Mouse (Mus musculus) stomach, postnatal 0 days (tissue): Measurements from ENCODE around the gene Gramd1b. TPM values are rescaled to one million over a fixed set of nuclear protein-coding genes. Genes with fewer than 3 reads are reported as not detected.

Experiments
- ATAC-seq: fragments of 200-750 bp; cut with Nextera tagmentation; 2 replicates; pipeline ENCODE4 v1.8.0; 2017; ENCODE audit not compliant: low FRiP score, low TSS enrichment
- DNase-seq: peaks from one replicate; pipeline ENCODE4 v3.0.0-alpha.2; 2016; ENCODE audit warnings: low spot score
- H3K27ac ChIP-seq: fragments of 300-500 bp; sonication (generic); replicated peaks from 2 replicates; pipeline ENCODE4 v1.5.1; 2014; ENCODE audit warnings: mild to moderate bottlenecking, control low read depth
- H3K27me3 ChIP-seq: fragments of 300-500 bp; sonication (generic); 2 replicates; pipeline ENCODE4 v1.6.1; 2014; ENCODE audit warnings: low read length; ENCODE audit not compliant: control insufficient read depth, insufficient read depth
- H3K36me3 ChIP-seq: fragments of 300-500 bp; sonication (generic); 2 replicates; pipeline ENCODE4 v1.6.1; 2014; ENCODE audit warnings: low read length, mixed read lengths; ENCODE audit not compliant: control insufficient read depth, insufficient read depth
- H3K4me1 ChIP-seq: fragments of 300-500 bp; sonication (generic); replicated peaks from 2 replicates; pipeline ENCODE4 v1.6.1; 2014; ENCODE audit warnings: antibody characterized with exemption; ENCODE audit not compliant: control insufficient read depth, insufficient read depth
- H3K4me2 ChIP-seq: fragments of 300-500 bp; sonication (generic); replicated peaks from 2 replicates; pipeline ENCODE4 v1.6.1; 2014; ENCODE audit warnings: low read depth, mild to moderate bottlenecking, control low read depth, moderate library complexity
- H3K4me3 ChIP-seq: fragments of 300-500 bp; sonication (generic); 2 replicates; pipeline ENCODE4 v1.5.1; 2014; ENCODE audit warnings: low read depth, low read length, control low read depth
- H3K9ac ChIP-seq: fragments of 300-500 bp; sonication (generic); 2 replicates; pipeline ENCODE4 v1.6.1; 2014; ENCODE audit warnings: mild to moderate bottlenecking, low read length, control low read depth, mixed read lengths
- H3K9me3 ChIP-seq: fragments of 300-500 bp; sonication (generic); 2 replicates; pipeline ENCODE4 v1.6.1; 2016; ENCODE audit warnings: low read length; ENCODE audit not compliant: control insufficient read depth
- CTCF ChIP-seq: IDR thresholded peaks from 2 replicates; pipeline ENCODE4 v1.5.1; 2016; ENCODE audit warnings: antibody characterized with exemption, low read depth, mild to moderate bottlenecking, moderate library complexity
- EP300 ChIP-seq: optimal IDR thresholded peaks from 2 replicates; pipeline ENCODE3; 2016; ENCODE audit warnings: antibody characterized with exemption
- WGBS: fragments of 180-500 bp; shearing (Covaris S2); extraction: QIAGEN DNeasy Blood & Tissue Kit; methylation state at CpG from one replicate; pipeline ENCODE4 v1.1.7; 2014; 5-methylcytosine and 5-hydroxymethylcytosine counted together
- polyA plus RNA-seq: library from polyadenylated mRNA; unstranded; fragments of >200 nt; fragmentation: Nextera tagmentation; extraction: Ambion mirVana; gene quantifications from 2 replicates; pipeline ENCODE4 v1.2.1, GENCODE M21; 2015

Gramd1b gene
- polyA plus RNA-seq, 1 experiment from 2014 or later: 1.8 TPM

DNA sequence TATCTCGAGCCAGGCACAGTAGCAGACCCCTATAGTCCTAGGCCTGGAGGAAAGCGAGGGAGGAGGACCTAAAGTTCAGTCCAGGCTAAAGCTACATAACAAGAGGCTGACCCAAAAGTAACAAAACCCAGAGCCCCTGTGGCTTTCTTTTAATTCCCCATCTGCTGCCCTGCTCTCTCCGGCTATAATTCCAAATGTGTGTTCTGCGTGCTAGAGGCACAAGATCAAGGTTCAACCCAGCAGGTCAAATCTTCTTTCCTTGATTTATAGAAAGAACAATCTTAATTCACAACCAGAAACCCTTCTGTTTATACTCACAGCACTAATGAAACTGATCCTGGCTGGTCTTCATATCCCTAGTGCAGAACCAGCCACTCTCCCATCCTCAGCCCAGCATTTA lies 118.9 kb downstream of the Gramd1b start:
- Histone ChIP-seq H3K4me1 (no peaks in the 10 kb centered on the region), H3K27ac (no peak overlapping the region), H3K9ac (no peak overlapping the region), H3K9me3 (no peaks in the 10 kb centered on the region), H3K4me3 (no peak overlapping the region), H3K36me3 (no peaks in the 10 kb centered on the region), H3K27me3 (no peaks in the 10 kb centered on the region), H3K4me2 (no peak overlapping the region)
- no peak for ATAC-seq
- 88% methylated on average over 4 of the region's 4 CpGs for WGBS
- TF ChIP-seq CTCF (no peak), EP300 (no peak)
- no peak for DNase-seq

DNA sequence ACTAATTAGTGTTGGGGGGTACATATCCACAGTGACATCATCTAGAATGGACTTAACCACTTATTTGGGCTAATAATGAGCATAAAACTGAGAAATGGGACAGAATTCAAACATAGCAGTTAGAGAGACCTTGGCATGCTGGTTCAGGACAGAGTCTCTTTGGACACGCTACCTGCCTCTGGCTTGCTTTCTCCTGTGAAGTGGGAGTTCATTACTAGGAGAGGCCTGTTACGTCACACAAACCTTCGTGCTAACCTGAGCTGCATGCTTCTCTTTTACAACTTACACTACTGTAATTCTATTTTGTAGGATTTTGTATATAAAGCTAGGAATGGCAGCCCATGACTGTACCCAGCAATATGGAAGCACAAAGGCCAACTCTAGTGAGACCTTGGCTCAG lies 120.3 kb downstream of the Gramd1b start:
- no peaks in the 10 kb centered on the region for H3K4me1 ChIP-seq
- H3K27me3 ChIP-seq: no peaks in the 10 kb centered on the region
- no peaks in the 10 kb centered on the region for H3K36me3 ChIP-seq
- WGBS: 97% methylated on average over 3 of the region's 3 CpGs
- H3K9me3 ChIP-seq: no peaks in the 10 kb centered on the region
- DNase-seq (no peak), ATAC-seq (no peak)
- no peak overlapping the region for H3K4me2 ChIP-seq
- no peak overlapping the region for H3K9ac ChIP-seq
- H3K27ac ChIP-seq: no peak overlapping the region
- no peak overlapping the region for H3K4me3 ChIP-seq
- no peak for TF ChIP-seq CTCF
- no peak for TF ChIP-seq EP300

DNA sequence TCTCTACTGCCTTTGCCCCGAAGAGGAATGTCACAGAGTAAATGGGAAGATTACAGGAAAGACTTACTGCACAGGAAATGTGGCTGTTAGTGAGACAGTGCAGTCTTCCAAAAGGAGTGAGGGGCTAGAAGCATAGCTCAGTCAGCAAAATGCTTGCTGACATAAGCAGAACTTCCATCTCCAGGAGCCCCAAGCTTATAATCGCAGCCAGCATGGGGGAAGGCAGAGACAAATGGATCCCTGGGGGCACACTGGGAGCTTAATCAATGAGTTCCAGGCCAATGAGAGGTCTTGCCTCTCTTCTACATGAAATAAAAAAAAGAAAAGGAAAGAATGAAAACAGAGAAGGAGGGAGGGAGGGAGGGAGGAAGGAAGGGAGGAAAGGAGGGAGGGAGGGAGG lies 122.1 kb downstream of the Gramd1b start:
- WGBS: 58% methylated on average over 2 of the region's 2 CpGs
- H3K4me1 ChIP-seq: no peaks in the 10 kb centered on the region
- TF ChIP-seq EP300: no peak
- TF ChIP-seq CTCF: no peak
- H3K4me2 ChIP-seq: no peak overlapping the region
- DNase-seq (no peak), ATAC-seq (no peak)
- H3K36me3 ChIP-seq: no peaks in the 10 kb centered on the region
- no peaks in the 10 kb centered on the region for H3K27me3 ChIP-seq
- no peak overlapping the region for H3K27ac ChIP-seq
- no peaks in the 10 kb centered on the region for H3K9me3 ChIP-seq
- H3K9ac ChIP-seq: no peak overlapping the region
- H3K4me3 ChIP-seq: no peak overlapping the region

DNA sequence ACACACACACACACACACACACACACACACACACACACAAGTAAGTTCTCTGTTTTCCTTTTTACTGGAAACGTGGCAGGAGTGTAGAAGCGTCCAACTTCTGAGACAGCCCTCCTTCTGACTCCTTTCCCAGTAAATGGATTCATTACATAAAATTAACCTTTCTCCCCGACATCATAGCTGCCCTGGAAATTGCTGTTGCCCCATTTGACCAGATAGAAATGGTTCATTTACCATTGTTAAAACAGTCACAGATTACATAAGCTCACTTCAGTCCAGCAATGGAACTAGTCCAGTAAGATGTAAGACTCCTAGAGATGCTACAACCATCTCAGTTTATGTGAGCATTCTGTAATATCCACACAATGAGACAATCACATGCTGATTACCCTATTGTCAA lies 122.8 kb downstream of the Gramd1b start:
- Histone ChIP-seq H3K9ac (no peak overlapping the region), H3K27me3 (no peaks in the 10 kb centered on the region), H3K27ac (no peak overlapping the region), H3K9me3 (no peaks in the 10 kb centered on the region), H3K4me3 (no peak overlapping the region), H3K4me2 (no peak overlapping the region), H3K4me1 (no peaks in the 10 kb centered on the region), H3K36me3 (no peaks in the 10 kb centered on the region)
- ATAC-seq (no peak), DNase-seq (no peak)
- TF ChIP-seq EP300 (no peak), CTCF (no peak)
- WGBS: 57% methylated on average over 3 of the region's 3 CpGs

DNA sequence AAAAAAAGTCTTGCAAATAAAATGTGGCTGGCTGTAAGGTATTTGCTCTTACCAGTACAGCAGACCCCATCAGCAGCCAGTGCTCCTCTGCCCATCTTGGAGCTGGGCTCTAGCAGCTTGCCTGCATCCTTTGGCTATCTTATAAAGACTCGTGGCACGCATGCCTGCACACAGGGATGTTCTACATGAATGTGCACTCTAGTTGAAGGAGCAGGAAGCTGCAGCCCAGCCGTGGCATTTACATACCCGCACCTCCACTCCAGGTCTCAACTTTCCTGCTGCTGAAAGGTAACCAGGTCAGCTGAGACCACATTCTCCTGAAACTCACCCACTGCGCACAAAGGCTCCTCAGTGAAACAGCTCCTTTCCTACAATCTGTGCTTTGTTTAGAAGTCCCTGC lies 123.3 kb downstream of the Gramd1b start:
- TF ChIP-seq EP300: no peak
- TF ChIP-seq CTCF: no peak
- DNase-seq: no peak
- WGBS: 65% methylated on average over 5 of the region's 5 CpGs
- ATAC-seq: no peak
- H3K9me3 ChIP-seq: no peaks in the 10 kb centered on the region
- no peaks in the 10 kb centered on the region for H3K4me1 ChIP-seq
- no peak overlapping the region for H3K4me2 ChIP-seq
- no peak overlapping the region for H3K27ac ChIP-seq
- no peaks in the 10 kb centered on the region for H3K36me3 ChIP-seq
- H3K27me3 ChIP-seq: no peaks in the 10 kb centered on the region
- no peak overlapping the region for H3K9ac ChIP-seq
- no peak overlapping the region for H3K4me3 ChIP-seq

DNA sequence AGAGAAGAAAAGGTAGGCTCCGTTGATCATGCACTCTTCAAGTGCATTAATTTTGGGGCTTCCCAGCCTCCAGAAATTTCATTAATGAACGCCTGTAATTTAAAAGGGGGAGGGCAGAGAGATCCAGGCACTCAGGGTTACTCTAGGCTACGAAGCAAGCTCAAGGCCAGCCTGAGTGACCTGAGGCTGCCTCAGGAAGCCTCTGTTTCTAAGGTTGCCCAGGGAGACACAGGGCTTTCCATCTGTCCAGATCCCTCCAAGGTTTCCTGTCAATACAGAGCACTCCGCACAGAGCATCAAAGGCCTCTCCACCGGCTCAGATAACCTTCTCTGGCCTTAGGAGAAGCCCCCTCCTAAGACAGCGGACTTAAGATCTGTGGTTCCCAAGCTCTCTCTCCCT lies 125.4 kb downstream of the Gramd1b start:
- WGBS: 66% methylated on average over 6 of the region's 6 CpGs
- H3K9ac ChIP-seq: no peak overlapping the region

More for the DNA sequence above, 125.4 kb downstream of the Gramd1b start:
- no peak for TF ChIP-seq EP300
- no peak for TF ChIP-seq CTCF
- Histone ChIP-seq H3K9me3 (no peaks in the 10 kb centered on the region), H3K27ac (no peak overlapping the region), H3K4me1 (no peaks in the 10 kb centered on the region), H3K4me3 (no peak overlapping the region), H3K4me2 (no peak overlapping the region), H3K27me3 (no peaks in the 10 kb centered on the region), H3K36me3 (no peaks in the 10 kb centered on the region)
- ATAC-seq (no peak), DNase-seq (no peak)
